Mouse (Mus musculus) hindbrain, embryonic 16.5 days (tissue): ENCODE measurements at regions not wholly inside any gene's neighbourhood (a gene's known extent, or its start where the extent isn't known, plus 50 kb on each side); places are given as distances from the start of the nearest gene placed in this dataset.

Source experiments
- ATAC-seq: fragments of 200-750 bp; cut with Nextera tagmentation; 2 replicates; pipeline ENCODE4 v1.8.0; 2017; ENCODE audit warnings: moderate TSS enrichment, moderate library complexity
- H3K27ac ChIP-seq: fragments of 300-500 bp; sonication (generic); 2 replicates; pipeline ENCODE4 v1.5.1; 2014; ENCODE audit warnings: low read depth, mild to moderate bottlenecking, control low read depth, low read length, moderate library complexity
- H3K27me3 ChIP-seq: fragments of 300-500 bp; sonication (generic); replicated peaks from 2 replicates; pipeline ENCODE4 v1.6.1; 2014; ENCODE audit warnings: low read length; ENCODE audit not compliant: control insufficient read depth, insufficient read depth
- H3K36me3 ChIP-seq: fragments of 300-500 bp; sonication (generic); 2 replicates; pipeline ENCODE4 v1.6.1; 2014; ENCODE audit warnings: mild to moderate bottlenecking, low read length, moderate library complexity, mixed read lengths; ENCODE audit not compliant: control insufficient read depth, insufficient read depth
- H3K4me1 ChIP-seq: fragments of 300-500 bp; sonication (generic); 2 replicates; pipeline ENCODE4 v1.6.1; 2014; ENCODE audit warnings: low read depth, low read length; ENCODE audit not compliant: control insufficient read depth, insufficient read depth
- H3K4me2 ChIP-seq: fragments of 300-500 bp; sonication (generic); 2 replicates; pipeline ENCODE4 v1.6.1; 2014; ENCODE audit warnings: mild to moderate bottlenecking, low read length, control low read depth, moderate library complexity
- H3K4me3 ChIP-seq: fragments of 300-500 bp; sonication (generic); 2 replicates; pipeline ENCODE4 v1.5.1; 2014; ENCODE audit warnings: mild to moderate bottlenecking, low read length, control low read depth, moderate library complexity
- H3K9ac ChIP-seq: fragments of 300-500 bp; sonication (generic); 2 replicates; pipeline ENCODE4 v1.6.1; 2014; ENCODE audit warnings: low read depth, mild to moderate bottlenecking, control low read depth, low read length, moderate library complexity
- H3K9me3 ChIP-seq: fragments of 300-500 bp; sonication (generic); 2 replicates; pipeline ENCODE4 v1.6.1; 2014; ENCODE audit warnings: mild to moderate bottlenecking, low read length, moderate library complexity; ENCODE audit not compliant: control insufficient read depth
- WGBS: fragments of 180-500 bp; shearing (Covaris S2); extraction: QIAGEN DNeasy Blood & Tissue Kit; methylation state at CpG from one replicate; pipeline ENCODE4 v1.1.7; 2014; 5-methylcytosine and 5-hydroxymethylcytosine counted together

DNA sequence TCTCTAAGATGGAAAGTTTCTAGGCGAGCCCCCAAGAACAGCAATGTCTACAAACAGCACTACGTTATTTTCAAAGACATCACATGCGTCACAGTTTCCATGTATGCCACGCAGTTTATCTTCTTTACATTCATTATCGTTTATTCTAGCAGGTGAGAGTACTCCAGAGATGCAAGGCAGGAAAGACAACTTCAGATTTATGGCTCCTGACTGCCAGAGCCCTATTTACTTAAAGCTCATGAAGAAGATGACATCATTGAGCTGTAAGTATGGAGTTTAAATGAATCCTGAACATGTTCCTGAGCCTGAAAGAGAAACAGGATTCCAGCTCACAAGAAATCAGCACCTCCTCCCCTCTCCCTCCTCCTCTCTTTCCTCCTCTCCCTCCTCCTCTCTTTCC, 116.7 kb upstream of the Rai14 start:
- Histone ChIP-seq H3K4me1 (no peaks in the 10 kb centered on the region), H3K9ac (no peak overlapping the region), H3K27ac (no peak overlapping the region), H3K36me3 (no peaks in the 10 kb centered on the region), H3K4me2 (no peak overlapping the region), H3K9me3 (no peaks in the 10 kb centered on the region), H3K4me3 (no peak overlapping the region), H3K27me3 (no peaks in the 10 kb centered on the region)
- no peak for ATAC-seq
- 80% methylated on average over 5 of the region's 5 CpGs for WGBS

DNA sequence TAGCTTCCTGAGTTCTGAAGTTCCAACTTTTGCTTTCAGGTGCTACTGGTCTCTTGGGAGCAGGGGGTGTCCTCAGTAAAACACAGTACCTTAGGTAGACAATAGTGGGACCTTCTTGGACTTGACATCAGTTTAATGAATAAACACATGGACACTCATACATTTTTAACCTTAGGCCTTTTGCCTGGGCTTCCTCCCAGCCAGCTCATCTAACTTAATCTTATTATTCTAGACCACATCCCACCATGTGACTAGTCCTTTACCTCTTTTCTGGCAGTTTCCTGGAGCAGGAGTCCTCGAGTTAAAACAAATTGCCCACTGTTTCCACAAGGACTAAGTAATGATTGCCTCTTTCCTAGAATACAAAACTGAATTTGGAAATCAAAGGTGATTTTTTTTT, 117.9 kb upstream of the Rai14 start:
- H3K27me3 ChIP-seq = no peaks in the 10 kb centered on the region
- no peak overlapping the region for H3K27ac ChIP-seq
- no peak overlapping the region for H3K4me3 ChIP-seq
- H3K4me1 ChIP-seq = no peaks in the 10 kb centered on the region
- WGBS = 64% methylated on average over 1 of the region's 1 CpGs
- no peak for ATAC-seq
- no peaks in the 10 kb centered on the region for H3K9me3 ChIP-seq
- H3K9ac ChIP-seq = no peak overlapping the region
- H3K36me3 ChIP-seq = no peaks in the 10 kb centered on the region
- no peak overlapping the region for H3K4me2 ChIP-seq

GRCm38 (mm10) chr15:10833866-10834571, 118.1 kb upstream of the C1qtnf3 start:
- Histone ChIP-seq H3K9ac (no peak overlapping the region), H3K9me3 (no peaks in the 10 kb centered on the region), H3K27me3 (no peaks in the 10 kb centered on the region), H3K4me2 (no peak overlapping the region), H3K4me1 (no peaks in the 10 kb centered on the region), H3K4me3 (no peak overlapping the region), H3K36me3 (no peaks in the 10 kb centered on the region), H3K27ac (no peak overlapping the region)
- no peak for ATAC-seq
- WGBS = 83% methylated on average over 7 of the region's 7 CpGs

DNA sequence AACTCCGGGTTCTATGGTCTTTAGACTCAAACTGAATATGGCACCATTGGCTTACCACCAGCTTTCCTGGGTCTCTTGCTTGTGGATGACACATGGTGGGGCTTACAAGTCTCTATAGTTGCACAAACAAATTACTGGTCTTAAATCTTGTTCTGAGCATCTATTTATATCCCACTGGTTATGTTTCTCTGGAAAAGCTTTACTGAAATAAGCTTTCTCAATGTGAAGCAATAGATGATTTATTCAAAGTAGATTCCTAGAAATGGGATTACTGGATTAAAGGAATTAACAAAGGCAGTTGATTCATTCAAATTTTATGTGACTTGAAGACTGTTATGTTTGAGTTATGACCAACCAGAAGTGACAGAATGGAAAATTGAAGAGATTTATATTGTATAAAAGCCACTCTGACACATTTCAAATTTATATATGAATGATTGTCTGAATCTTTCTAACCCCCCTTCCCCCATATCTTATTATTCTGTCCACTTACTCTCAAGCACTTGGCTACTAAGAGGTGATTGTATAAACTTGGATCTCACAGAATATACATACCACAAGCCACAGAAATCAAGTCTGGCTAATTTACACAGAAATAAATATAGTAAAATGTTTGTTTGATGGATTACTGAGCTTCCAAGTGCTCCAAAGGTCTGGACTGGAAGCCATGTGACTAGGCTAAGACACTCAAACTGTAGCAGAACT, 113.4 kb upstream of the C1qtnf3 start:
- WGBS = 88% methylated on average over 1 of the region's 1 CpGs

GRCm38 (mm10) chr15:10840621-10841034, 111.5 kb upstream of the C1qtnf3 start:
- Histone ChIP-seq H3K27ac (no peak overlapping the region), H3K36me3 (no peaks in the 10 kb centered on the region), H3K4me1 (no peaks in the 10 kb centered on the region), H3K4me2 (no peak overlapping the region), H3K27me3 (no peaks in the 10 kb centered on the region), H3K9me3 (no peaks in the 10 kb centered on the region), H3K9ac (no peak overlapping the region), H3K4me3 (no peak overlapping the region)
- 69% methylated on average over 4 of the region's 4 CpGs for WGBS
- ATAC-seq = peak; percentile 27; the same call in 1 of the 2 replicates

More for the DNA sequence above, 113.4 kb upstream of the C1qtnf3 start:
- Histone ChIP-seq H3K4me3 (no peak overlapping the region), H3K36me3 (no peaks in the 10 kb centered on the region), H3K27me3 (no peaks in the 10 kb centered on the region), H3K4me2 (no peak overlapping the region), H3K9me3 (no peaks in the 10 kb centered on the region), H3K4me1 (no peaks in the 10 kb centered on the region), H3K9ac (no peak overlapping the region), H3K27ac (no peak overlapping the region)
- no peak for ATAC-seq

- ATAC-seq = no peak
- Histone ChIP-seq H3K27me3 (no peaks in the 10 kb centered on the region), H3K9ac (no peak overlapping the region), H3K4me1 (no peaks in the 10 kb centered on the region), H3K4me2 (no peak overlapping the region), H3K4me3 (no peak overlapping the region), H3K27ac (no peak overlapping the region), H3K36me3 (no peaks in the 10 kb centered on the region), H3K9me3 (no peaks in the 10 kb centered on the region)
- 29% methylated on average over 3 of the region's 3 CpGs for WGBS
Measured at GRCm38 (mm10) chr15:10843060-10843695, 109.0 kb upstream of the C1qtnf3 start.

- 95% methylated on average over 4 of the region's 4 CpGs for WGBS
- H3K36me3 ChIP-seq = no peaks in the 10 kb centered on the region
- no peak overlapping the region for H3K4me3 ChIP-seq
- no peak overlapping the region for H3K27ac ChIP-seq
- no peak overlapping the region for H3K9ac ChIP-seq
- no peak overlapping the region for H3K4me2 ChIP-seq
- no peak for ATAC-seq
- H3K9me3 ChIP-seq = no peaks in the 10 kb centered on the region
- no peaks in the 10 kb centered on the region for H3K4me1 ChIP-seq
- H3K27me3 ChIP-seq = no peaks in the 10 kb centered on the region
Measured at GRCm38 (mm10) chr15:10846722-10847121, 105.4 kb upstream of the C1qtnf3 start.

GRCm38 (mm10) chr15:10864004-10864775, 87.9 kb upstream of the C1qtnf3 start:
- no peak overlapping the region for H3K9ac ChIP-seq
- H3K27me3 ChIP-seq = no peaks in the 10 kb centered on the region
- no peaks in the 10 kb centered on the region for H3K36me3 ChIP-seq
- H3K27ac ChIP-seq = no peak overlapping the region
- ATAC-seq = no peak
- H3K9me3 ChIP-seq = no peaks in the 10 kb centered on the region
- H3K4me2 ChIP-seq = no peak overlapping the region
- 89% methylated on average over 7 of the region's 7 CpGs for WGBS
- H3K4me1 ChIP-seq = no peaks in the 10 kb centered on the region
- no peak overlapping the region for H3K4me3 ChIP-seq

DNA sequence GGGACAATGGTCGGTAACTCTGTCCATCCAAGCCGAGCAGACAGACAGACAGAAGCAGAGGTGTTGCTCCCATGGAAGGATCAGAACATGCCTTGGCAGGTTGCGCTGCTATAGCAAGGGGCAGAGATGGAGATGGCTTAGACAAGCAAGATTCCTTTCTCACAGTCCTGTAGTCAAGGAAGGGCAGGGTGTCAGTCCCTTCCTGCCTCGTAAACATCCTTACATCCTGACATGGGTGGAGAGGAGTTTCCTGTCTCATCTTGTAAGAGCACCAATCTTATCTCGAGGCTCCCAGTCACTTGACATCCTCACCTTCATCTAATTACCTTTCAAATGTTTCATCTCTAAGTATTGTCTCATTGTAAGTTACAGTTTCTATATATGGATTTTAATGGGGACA, 87.0 kb upstream of the C1qtnf3 start:
- Histone ChIP-seq H3K27me3 (no peaks in the 10 kb centered on the region), H3K9me3 (no peaks in the 10 kb centered on the region), H3K27ac (no peak overlapping the region), H3K36me3 (no peaks in the 10 kb centered on the region), H3K4me1 (no peaks in the 10 kb centered on the region), H3K4me3 (no peak overlapping the region), H3K9ac (no peak overlapping the region), H3K4me2 (no peak overlapping the region)
- no peak for ATAC-seq
- 84% methylated on average over 5 of the region's 5 CpGs for WGBS
